Mouse (Mus musculus): Measurements from ENCODE around the gene Dph1. TPM values are rescaled to one million over a fixed set of nuclear protein-coding genes. Genes with fewer than 3 reads are reported as not detected.
"Not testable (repeated sequence)": the region's sequence is repeated elsewhere in the genome, so short reads cannot be mapped to it uniquely, and the experiment has no call there.

The Dph1 gene
- polyA plus RNA-seq, 1 experiment from 2014 or later = 24.9 TPM

GRCm38 (mm10) chr11:75184986-75185385 is 6.1 kb downstream of the Dph1 start:
- Histone ChIP-seq H3K4me1 (peaks cover 14% of the 10 kb centered on the region), H3K4me3 (no peak overlapping the region), H3K27ac (replicated peaks) (no peak overlapping the region), H3K9me3 (no peaks in the 10 kb centered on the region), H3K36me3 (replicated peaks) (peaks cover 62% of the 10 kb centered on the region), H3K27me3 (replicated peaks; ENCODE audit: low read depth, poor library complexity, severe bottlenecking) (no peaks in the 10 kb centered on the region)
- no peak for DNase-seq (ENCODE audit: low spot score)
- WGBS = 73% methylated on average over 2 of the region's 2 CpGs

- DNase-seq (ENCODE audit: low spot score) = no peak
- Histone ChIP-seq H3K36me3 (replicated peaks) (peaks cover 65% of the 10 kb centered on the region), H3K27ac (replicated peaks) (no peak overlapping the region), H3K27me3 (replicated peaks; ENCODE audit: low read depth, poor library complexity, severe bottlenecking) (no peaks in the 10 kb centered on the region), H3K4me1 (peaks cover 12% of the 10 kb centered on the region), H3K4me3 (no peak overlapping the region), H3K9me3 (no peaks in the 10 kb centered on the region)
- WGBS = 85% methylated on average over 5 of the region's 5 CpGs
Measured at GRCm38 (mm10) chr11:75184573-75184972, 6.5 kb downstream of the Dph1 start.

GRCm38 (mm10) chr11:75183917-75184570 is 7.0 kb downstream of the Dph1 start:
- Histone ChIP-seq H3K27ac (replicated peaks) (no peak overlapping the region), H3K27me3 (replicated peaks; ENCODE audit: low read depth, poor library complexity, severe bottlenecking) (no peaks in the 10 kb centered on the region), H3K4me3 (no peak overlapping the region), H3K9me3 (no peaks in the 10 kb centered on the region), H3K36me3 (replicated peaks) (peaks cover 65% of the 10 kb centered on the region), H3K4me1 (peaks cover 12% of the 10 kb centered on the region)
- WGBS = 77% methylated on average over 2 of the region's 2 CpGs
- no peak for DNase-seq (ENCODE audit: low spot score)

- H3K9me3 ChIP-seq = no peaks in the 10 kb centered on the region
- H3K27ac ChIP-seq (replicated peaks) = peak within 1 kb of the TSS; percentile 89
- H3K27me3 ChIP-seq (replicated peaks; ENCODE audit: low read depth, poor library complexity, severe bottlenecking) = peaks cover 16% of the 10 kb centered on the region; the same call in 1 of the 2 replicates
- WGBS = under 1% methylated on average over 33 of the region's 33 CpGs
- DNase-seq (ENCODE audit: low spot score) = peak; percentile 95
- H3K4me3 ChIP-seq = peak within 1 kb of the TSS; percentile 84
- H3K4me1 ChIP-seq = peaks cover 29% of the 10 kb centered on the region
- peaks cover 63% of the 10 kb centered on the region for H3K36me3 ChIP-seq (replicated peaks)
Measured at GRCm38 (mm10) chr11:75178672-75179208, 12.3 kb downstream of the Dph1 start, which contains the start of gene Ovca2. Gene Ovca2, minus strand, starts transcription at chr11:75178835.

GRCm38 (mm10) chr11:75178011-75178410 is 13.0 kb downstream of the Dph1 start:
- Histone ChIP-seq H3K36me3 (replicated peaks) (peaks cover 55% of the 10 kb centered on the region), H3K27ac (replicated peaks) (peak overlapping the region; percentile 89), H3K27me3 (replicated peaks; ENCODE audit: low read depth, poor library complexity, severe bottlenecking) (peaks cover 24% of the 10 kb centered on the region), H3K4me1 (peaks cover 36% of the 10 kb centered on the region), H3K4me3 (peak overlapping the region; percentile 84), H3K9me3 (no peaks in the 10 kb centered on the region)
- no peak for DNase-seq (ENCODE audit: low spot score)
- WGBS = 56% methylated on average over 12 of the region's 12 CpGs

GRCm38 (mm10) chr11:75174574-75174973 is 16.5 kb downstream of the Dph1 start:
- Histone ChIP-seq H3K27me3 (replicated peaks; ENCODE audit: low read depth, poor library complexity, severe bottlenecking) (peaks cover 58% of the 10 kb centered on the region), H3K4me1 (peaks cover 60% of the 10 kb centered on the region), H3K36me3 (replicated peaks) (peaks cover 23% of the 10 kb centered on the region)
- WGBS = 78% methylated on average over 6 of the region's 6 CpGs
- not testable (repeated sequence) for H3K9me3 ChIP-seq; H3K27ac ChIP-seq (replicated peaks); H3K4me3 ChIP-seq; DNase-seq (ENCODE audit: low spot score)

- Histone ChIP-seq H3K9me3 (no peaks in the 10 kb centered on the region), H3K36me3 (replicated peaks) (peaks cover 23% of the 10 kb centered on the region), H3K27me3 (replicated peaks; ENCODE audit: low read depth, poor library complexity, severe bottlenecking) (peaks cover 66% of the 10 kb centered on the region), H3K4me3 (peak overlapping the region; percentile 73), H3K27ac (replicated peaks) (no peak overlapping the region), H3K4me1 (peaks cover 60% of the 10 kb centered on the region)
- DNase-seq (ENCODE audit: low spot score) = no peak
- WGBS = 5% methylated on average over 15 of the region's 15 CpGs
Measured at GRCm38 (mm10) chr11:75173799-75174165, 17.3 kb downstream of the Dph1 start.

GRCm38 (mm10) chr11:75173095-75173798 is 17.8 kb downstream of the Dph1 start:
- DNase-seq (ENCODE audit: low spot score) = peak; percentile 93
- under 1% methylated on average over 71 of the region's 71 CpGs for WGBS
- Histone ChIP-seq H3K27me3 (replicated peaks; ENCODE audit: low read depth, poor library complexity, severe bottlenecking) (peaks cover 71% of the 10 kb centered on the region), H3K27ac (replicated peaks) (peak overlapping the region; percentile 75), H3K9me3 (no peaks in the 10 kb centered on the region), H3K36me3 (replicated peaks) (peaks cover 23% of the 10 kb centered on the region), H3K4me1 (peaks cover 62% of the 10 kb centered on the region), H3K4me3 (peak overlapping the region; percentile 73)

GRCm38 (mm10) chr11:75172151-75173094 is 18.6 kb downstream of the Dph1 start:
- H3K27ac ChIP-seq (replicated peaks) = peak overlapping the region; percentile 75; the same call in 1 of the 2 replicates
- peaks cover 62% of the 10 kb centered on the region for H3K4me1 ChIP-seq
- peaks cover 79% of the 10 kb centered on the region for H3K27me3 ChIP-seq (replicated peaks; ENCODE audit: low read depth, poor library complexity, severe bottlenecking)
- H3K36me3 ChIP-seq (replicated peaks) = peaks cover 15% of the 10 kb centered on the region
- peak; percentile 52 for DNase-seq (ENCODE audit: low spot score)
- peak overlapping the region; percentile 73 for H3K4me3 ChIP-seq
- under 1% methylated on average over 75 of the region's 75 CpGs for WGBS
- H3K9me3 ChIP-seq = no peaks in the 10 kb centered on the region

- no peak for DNase-seq (ENCODE audit: low spot score)
- Histone ChIP-seq H3K9me3 (no peaks in the 10 kb centered on the region), H3K27ac (replicated peaks) (no peak overlapping the region), H3K27me3 (replicated peaks; ENCODE audit: low read depth, poor library complexity, severe bottlenecking) (peaks cover 88% of the 10 kb centered on the region), H3K4me1 (peaks cover 71% of the 10 kb centered on the region), H3K4me3 (peak overlapping the region; percentile 73; the same call in 1 of the 2 replicates), H3K36me3 (replicated peaks) (peaks cover 4% of the 10 kb centered on the region)
- WGBS = 5% methylated on average over 17 of the region's 17 CpGs
Measured at GRCm38 (mm10) chr11:75171186-75171865, 19.7 kb downstream of the Dph1 start.

GRCm38 (mm10) chr11:75170136-75170751 is 20.8 kb downstream of the Dph1 start:
- Histone ChIP-seq H3K4me3 (peak overlapping the region; percentile 59), H3K4me1 (peaks cover 82% of the 10 kb centered on the region), H3K36me3 (replicated peaks) (no peaks in the 10 kb centered on the region; the same call in 1 of the 2 replicates), H3K27me3 (replicated peaks; ENCODE audit: low read depth, poor library complexity, severe bottlenecking) (peaks cover 91% of the 10 kb centered on the region), H3K27ac (replicated peaks) (no peak overlapping the region), H3K9me3 (no peaks in the 10 kb centered on the region)
- under 1% methylated on average over 38 of the region's 38 CpGs for WGBS
- DNase-seq (ENCODE audit: low spot score) = peak; percentile 88

All from embryonic facial prominence, embryonic 10.5 days (tissue).